Mouse (Mus musculus): ENCODE measurements around the gene Mgme1. TPM values are rescaled to one million over a fixed set of nuclear protein-coding genes. Genes with fewer than 3 reads are reported as not detected.

The Mgme1 gene
- polyA plus RNA-seq, 1 experiment from 2014 or later = 8.4 TPM

GRCm38 (mm10) chr2:144265916-144266683 is 4.4 kb upstream of the Mgme1 start:
- no peak overlapping the region for H3K4me3 ChIP-seq (ENCODE audit: low read depth, low read length)
- no peak overlapping the region for H3K4me2 ChIP-seq (replicated peaks; ENCODE audit: low read depth)
- TF ChIP-seq EP300 (optimal IDR thresholded peaks at IDR 0.05) (no peak), CTCF (IDR thresholded peaks at IDR 0.05; ENCODE audit: low read depth) (no peak)
- no peak overlapping the region for H3K9ac ChIP-seq (ENCODE audit: low read length)
- WGBS = 31% methylated on average over 4 of the region's 4 CpGs
- ATAC-seq (ENCODE audit: low FRiP score, low TSS enrichment) (no peak), DNase-seq (ENCODE audit: low spot score) (no peak)
- no peaks in the 10 kb centered on the region for H3K9me3 ChIP-seq (ENCODE audit: control insufficient read depth, low read length)
- H3K27ac ChIP-seq (replicated peaks) = 0 out of 2 replicates have a peak overlapping the region, but pooled peaks have one; percentile 9
- H3K4me1 ChIP-seq (replicated peaks; ENCODE audit: control insufficient read depth, insufficient read depth) = peaks cover 4% of the 10 kb centered on the region; the same call in 1 of the 2 replicates
- H3K36me3 ChIP-seq (ENCODE audit: control insufficient read depth, insufficient read depth, low read length) = no peaks in the 10 kb centered on the region
- H3K27me3 ChIP-seq (ENCODE audit: control insufficient read depth, insufficient read depth, low read length) = no peaks in the 10 kb centered on the region

GRCm38 (mm10) chr2:144267004-144267730 is 3.3 kb upstream of the Mgme1 start:
- no peak overlapping the region for H3K4me3 ChIP-seq (ENCODE audit: low read depth, low read length)
- no peak overlapping the region for H3K27ac ChIP-seq (replicated peaks)
- peak overlapping the region; percentile 82; the same call in 1 of the 2 replicates for H3K4me2 ChIP-seq (replicated peaks; ENCODE audit: low read depth)
- H3K36me3 ChIP-seq (ENCODE audit: control insufficient read depth, insufficient read depth, low read length) = no peaks in the 10 kb centered on the region
- peaks cover 4% of the 10 kb centered on the region; the same call in 1 of the 2 replicates for H3K4me1 ChIP-seq (replicated peaks; ENCODE audit: control insufficient read depth, insufficient read depth)
- ATAC-seq (ENCODE audit: low FRiP score, low TSS enrichment) (no peak), DNase-seq (ENCODE audit: low spot score) (no peak)
- no peak overlapping the region for H3K9ac ChIP-seq (ENCODE audit: low read length)
- no peaks in the 10 kb centered on the region for H3K9me3 ChIP-seq (ENCODE audit: control insufficient read depth, low read length)
- TF ChIP-seq EP300 (optimal IDR thresholded peaks at IDR 0.05) (no peak), CTCF (IDR thresholded peaks at IDR 0.05; ENCODE audit: low read depth) (no peak)
- 47% methylated on average over 5 of the region's 5 CpGs for WGBS
- H3K27me3 ChIP-seq (ENCODE audit: control insufficient read depth, insufficient read depth, low read length) = no peaks in the 10 kb centered on the region

GRCm38 (mm10) chr2:144267731-144268015 is 2.8 kb upstream of the Mgme1 start:
- DNase-seq (ENCODE audit: low spot score) (no peak), ATAC-seq (ENCODE audit: low FRiP score, low TSS enrichment) (no peak)
- H3K27me3 ChIP-seq (ENCODE audit: control insufficient read depth, insufficient read depth, low read length) = no peaks in the 10 kb centered on the region
- no peak overlapping the region for H3K27ac ChIP-seq (replicated peaks)
- H3K9ac ChIP-seq (ENCODE audit: low read length) = no peak overlapping the region
- H3K4me3 ChIP-seq (ENCODE audit: low read depth, low read length) = no peak overlapping the region
- 27% methylated on average over 1 of the region's 1 CpGs for WGBS
- H3K36me3 ChIP-seq (ENCODE audit: control insufficient read depth, insufficient read depth, low read length) = no peaks in the 10 kb centered on the region
- no peaks in the 10 kb centered on the region for H3K9me3 ChIP-seq (ENCODE audit: control insufficient read depth, low read length)
- TF ChIP-seq CTCF (IDR thresholded peaks at IDR 0.05; ENCODE audit: low read depth) = no peak
- no peak for TF ChIP-seq EP300 (optimal IDR thresholded peaks at IDR 0.05)
- H3K4me1 ChIP-seq (replicated peaks; ENCODE audit: control insufficient read depth, insufficient read depth) = peaks cover 4% of the 10 kb centered on the region; the same call in 1 of the 2 replicates
- peak overlapping the region; percentile 82 for H3K4me2 ChIP-seq (replicated peaks; ENCODE audit: low read depth)

GRCm38 (mm10) chr2:144268446-144269305 is 1.8 kb upstream of the Mgme1 start:
- TF ChIP-seq EP300 (optimal IDR thresholded peaks at IDR 0.05) (no peak), CTCF (IDR thresholded peaks at IDR 0.05; ENCODE audit: low read depth) (no peak)
- Histone ChIP-seq H3K27ac (replicated peaks) (0 out of 2 replicates have a peak overlapping the region, but pooled peaks have one; percentile 6), H3K4me3 (ENCODE audit: low read depth, low read length) (peak overlapping the region; percentile 84), H3K4me1 (replicated peaks; ENCODE audit: control insufficient read depth, insufficient read depth) (peaks cover 4% of the 10 kb centered on the region; the same call in 1 of the 2 replicates), H3K27me3 (ENCODE audit: control insufficient read depth, insufficient read depth, low read length) (no peaks in the 10 kb centered on the region), H3K4me2 (replicated peaks; ENCODE audit: low read depth) (peak overlapping the region; percentile 82), H3K9me3 (ENCODE audit: control insufficient read depth, low read length) (no peaks in the 10 kb centered on the region), H3K36me3 (ENCODE audit: control insufficient read depth, insufficient read depth, low read length) (no peaks in the 10 kb centered on the region), H3K9ac (ENCODE audit: low read length) (peak overlapping the region; percentile 96; the same call in 1 of the 2 replicates)
- 14% methylated on average over 6 of the region's 6 CpGs for WGBS
- DNase-seq (ENCODE audit: low spot score) = no peak
- ATAC-seq (ENCODE audit: low FRiP score, low TSS enrichment) = no peak

- Histone ChIP-seq H3K4me3 (ENCODE audit: low read depth, low read length) (peak overlapping the region; percentile 84), H3K9me3 (ENCODE audit: control insufficient read depth, low read length) (no peaks in the 10 kb centered on the region), H3K27me3 (ENCODE audit: control insufficient read depth, insufficient read depth, low read length) (no peaks in the 10 kb centered on the region), H3K4me2 (replicated peaks; ENCODE audit: low read depth) (peak overlapping the region; percentile 82), H3K4me1 (replicated peaks; ENCODE audit: control insufficient read depth, insufficient read depth) (peaks cover 4% of the 10 kb centered on the region; the same call in 1 of the 2 replicates), H3K9ac (ENCODE audit: low read length) (peak overlapping the region; percentile 96), H3K27ac (replicated peaks) (no peak overlapping the region), H3K36me3 (ENCODE audit: control insufficient read depth, insufficient read depth, low read length) (no peaks in the 10 kb centered on the region)
- no peak for ATAC-seq (ENCODE audit: low FRiP score, low TSS enrichment)
- TF ChIP-seq CTCF (IDR thresholded peaks at IDR 0.05; ENCODE audit: low read depth) (no peak), EP300 (optimal IDR thresholded peaks at IDR 0.05) (no peak)
- WGBS = 2% methylated on average over 11 of the region's 11 CpGs
- peak; percentile 44 for DNase-seq (ENCODE audit: low spot score)
Measured at GRCm38 (mm10) chr2:144269306-144269650, 1.2 kb upstream of the Mgme1 start.
